Mouse (Mus musculus) intestine, embryonic 15.5 days (tissue): ENCODE measurements around the gene Malrd1. TPM values are rescaled to one million over a fixed set of nuclear protein-coding genes. Genes with fewer than 3 reads are reported as not detected.

Source experiments
- ATAC-seq: fragments of 200-750 bp; cut with Nextera tagmentation; 2 replicates; pipeline ENCODE4 v1.8.0; 2017; ENCODE audit warnings: moderate TSS enrichment, moderate library complexity
- H3K27ac ChIP-seq: fragments of 300-500 bp; sonication (generic); 2 replicates; pipeline ENCODE4 v1.5.1; 2015; ENCODE audit warnings: mild to moderate bottlenecking, inconsistent platforms
- H3K27me3 ChIP-seq: fragments of 300-500 bp; sonication (generic); replicated peaks from 2 replicates; pipeline ENCODE4 v1.6.1; 2015; ENCODE audit warnings: inconsistent platforms
- H3K36me3 ChIP-seq: fragments of 300-500 bp; sonication (generic); 2 replicates; pipeline ENCODE4 v1.6.1; 2015; ENCODE audit warnings: inconsistent platforms
- H3K4me1 ChIP-seq: fragments of 300-500 bp; sonication (generic); replicated peaks from 2 replicates; pipeline ENCODE4 v1.6.1; 2015; ENCODE audit warnings: inconsistent platforms
- H3K4me2 ChIP-seq: fragments of 300-500 bp; sonication (generic); replicated peaks from 2 replicates; pipeline ENCODE4 v1.6.1; 2015; ENCODE audit warnings: mild to moderate bottlenecking, inconsistent platforms
- H3K4me3 ChIP-seq: fragments of 300-500 bp; sonication (generic); replicated peaks from 2 replicates; pipeline ENCODE4 v1.5.1; 2015; ENCODE audit warnings: inconsistent platforms
- H3K9ac ChIP-seq: fragments of 300-500 bp; sonication (generic); 2 replicates; pipeline ENCODE4 v1.6.1; 2015; ENCODE audit warnings: inconsistent platforms
- H3K9me3 ChIP-seq: fragments of 300-500 bp; sonication (generic); 2 replicates; pipeline ENCODE4 v1.6.1; 2016; ENCODE audit warnings: inconsistent platforms
- WGBS: fragments of 180-500 bp; shearing (Covaris S2); methylation state at CpG from one replicate; pipeline ENCODE4 v1.1.7; 2015; 5-methylcytosine and 5-hydroxymethylcytosine counted together
- polyA plus RNA-seq: library from polyadenylated mRNA; unstranded; fragments of >200 nt; fragmentation: Nextera tagmentation; extraction: Ambion mirVana; gene quantifications from 2 replicates; pipeline ENCODE4 v1.2.1, GENCODE M21; 2015

Malrd1 gene
- polyA plus RNA-seq, 1 experiment from 2014 or later, result 1.1 TPM

GRCm38 (mm10) chr2:16110696-16111095 lies 584.4 kb downstream of the Malrd1 start:
- WGBS, result 56% methylated on average over 3 of the region's 3 CpGs
- ATAC-seq, result no peak
- H3K36me3 ChIP-seq, result no peaks in the 10 kb centered on the region

GRCm38 (mm10) chr2:16113333-16113732 lies 587.1 kb downstream of the Malrd1 start:
- WGBS, result 76% methylated on average over 2 of the region's 2 CpGs
- Histone ChIP-seq H3K4me3 (no peak overlapping the region), H3K4me2 (no peak overlapping the region), H3K27me3 (no peaks in the 10 kb centered on the region), H3K4me1 (no peaks in the 10 kb centered on the region), H3K27ac (no peak overlapping the region), H3K9ac (no peak overlapping the region), H3K36me3 (no peaks in the 10 kb centered on the region), H3K9me3 (no peaks in the 10 kb centered on the region)
- ATAC-seq, result no peak

More at GRCm38 (mm10) chr2:16110696-16111095, 584.4 kb downstream of the Malrd1 start:
- no peak overlapping the region for H3K4me3 ChIP-seq
- H3K4me2 ChIP-seq, result no peak overlapping the region
- H3K9ac ChIP-seq, result no peak overlapping the region
- no peaks in the 10 kb centered on the region for H3K4me1 ChIP-seq
- H3K9me3 ChIP-seq, result no peaks in the 10 kb centered on the region
- H3K27ac ChIP-seq, result no peak overlapping the region
- no peaks in the 10 kb centered on the region for H3K27me3 ChIP-seq

- no peaks in the 10 kb centered on the region for H3K4me1 ChIP-seq
- H3K9ac ChIP-seq, result no peak overlapping the region
- H3K4me3 ChIP-seq, result no peak overlapping the region
- peak; percentile 63 for ATAC-seq
- 43% methylated on average over 1 of the region's 1 CpGs for WGBS
- H3K27me3 ChIP-seq, result no peaks in the 10 kb centered on the region
- no peaks in the 10 kb centered on the region for H3K9me3 ChIP-seq
- H3K36me3 ChIP-seq, result no peaks in the 10 kb centered on the region
- no peak overlapping the region for H3K27ac ChIP-seq
- no peak overlapping the region for H3K4me2 ChIP-seq
Observed at GRCm38 (mm10) chr2:16147999-16148398, 621.7 kb downstream of the Malrd1 start.

GRCm38 (mm10) chr2:16152623-16153022 lies 626.3 kb downstream of the Malrd1 start:
- Histone ChIP-seq H3K4me2 (no peak overlapping the region), H3K4me3 (no peak overlapping the region), H3K27ac (no peak overlapping the region), H3K9me3 (no peaks in the 10 kb centered on the region), H3K36me3 (no peaks in the 10 kb centered on the region), H3K4me1 (no peaks in the 10 kb centered on the region), H3K9ac (no peak overlapping the region), H3K27me3 (no peaks in the 10 kb centered on the region)
- ATAC-seq, result no peak

GRCm38 (mm10) chr2:16163246-16163989 lies 637.1 kb downstream of the Malrd1 start:
- Histone ChIP-seq H3K9ac (no peak overlapping the region), H3K27ac (no peak overlapping the region), H3K4me2 (no peak overlapping the region), H3K4me3 (no peak overlapping the region), H3K27me3 (no peaks in the 10 kb centered on the region), H3K9me3 (no peaks in the 10 kb centered on the region), H3K4me1 (no peaks in the 10 kb centered on the region), H3K36me3 (no peaks in the 10 kb centered on the region)
- no peak for ATAC-seq
- 65% methylated on average over 5 of the region's 5 CpGs for WGBS

GRCm38 (mm10) chr2:16168611-16169010 lies 642.3 kb downstream of the Malrd1 start:
- Histone ChIP-seq H3K9ac (no peak overlapping the region), H3K9me3 (no peaks in the 10 kb centered on the region), H3K27ac (no peak overlapping the region), H3K4me1 (no peaks in the 10 kb centered on the region), H3K4me3 (no peak overlapping the region), H3K36me3 (no peaks in the 10 kb centered on the region), H3K27me3 (no peaks in the 10 kb centered on the region), H3K4me2 (no peak overlapping the region)
- 63% methylated on average over 2 of the region's 2 CpGs for WGBS
- no peak for ATAC-seq

- ATAC-seq, result no peak
- Histone ChIP-seq H3K36me3 (no peaks in the 10 kb centered on the region), H3K4me1 (no peaks in the 10 kb centered on the region), H3K9me3 (no peaks in the 10 kb centered on the region), H3K27ac (no peak overlapping the region), H3K4me3 (no peak overlapping the region), H3K27me3 (no peaks in the 10 kb centered on the region), H3K4me2 (no peak overlapping the region), H3K9ac (no peak overlapping the region)
Observed at GRCm38 (mm10) chr2:16172086-16172485, 645.8 kb downstream of the Malrd1 start.

- no peak overlapping the region for H3K27ac ChIP-seq
- H3K36me3 ChIP-seq, result no peaks in the 10 kb centered on the region
- ATAC-seq, result no peak
- no peak overlapping the region for H3K4me2 ChIP-seq
- WGBS, result 49% methylated on average over 2 of the region's 2 CpGs
- H3K9ac ChIP-seq, result no peak overlapping the region
- no peak overlapping the region for H3K4me3 ChIP-seq
- H3K27me3 ChIP-seq, result no peaks in the 10 kb centered on the region
- no peaks in the 10 kb centered on the region for H3K4me1 ChIP-seq
- no peaks in the 10 kb centered on the region for H3K9me3 ChIP-seq
Observed at GRCm38 (mm10) chr2:16173355-16173754, 647.1 kb downstream of the Malrd1 start.

GRCm38 (mm10) chr2:16182140-16182539 lies 655.9 kb downstream of the Malrd1 start:
- WGBS, result 74% methylated on average over 2 of the region's 2 CpGs
- no peaks in the 10 kb centered on the region for H3K4me1 ChIP-seq
- ATAC-seq, result no peak
- H3K36me3 ChIP-seq, result no peaks in the 10 kb centered on the region
- H3K27me3 ChIP-seq, result no peaks in the 10 kb centered on the region
- no peak overlapping the region for H3K4me2 ChIP-seq
- H3K9me3 ChIP-seq, result no peaks in the 10 kb centered on the region
- no peak overlapping the region for H3K9ac ChIP-seq
- no peak overlapping the region for H3K4me3 ChIP-seq
- H3K27ac ChIP-seq, result no peak overlapping the region

GRCm38 (mm10) chr2:16183158-16183557 lies 656.9 kb downstream of the Malrd1 start:
- ATAC-seq, result no peak

GRCm38 (mm10) chr2:16210016-16210415 lies 683.7 kb downstream of the Malrd1 start:
- Histone ChIP-seq H3K9ac (no peak overlapping the region), H3K27me3 (no peaks in the 10 kb centered on the region), H3K9me3 (no peaks in the 10 kb centered on the region), H3K36me3 (no peaks in the 10 kb centered on the region), H3K4me2 (no peak overlapping the region), H3K27ac (no peak overlapping the region), H3K4me1 (no peaks in the 10 kb centered on the region), H3K4me3 (no peak overlapping the region)
- ATAC-seq, result no peak
- WGBS, result 65% methylated on average over 2 of the region's 2 CpGs

More at GRCm38 (mm10) chr2:16183158-16183557, 656.9 kb downstream of the Malrd1 start:
- Histone ChIP-seq H3K4me2 (no peak overlapping the region), H3K9me3 (no peaks in the 10 kb centered on the region), H3K27ac (no peak overlapping the region), H3K27me3 (no peaks in the 10 kb centered on the region), H3K4me1 (no peaks in the 10 kb centered on the region), H3K4me3 (no peak overlapping the region), H3K36me3 (no peaks in the 10 kb centered on the region), H3K9ac (no peak overlapping the region)
- WGBS, result 84% methylated on average over 2 of the region's 2 CpGs

- Histone ChIP-seq H3K4me3 (no peak overlapping the region), H3K4me2 (no peak overlapping the region), H3K27me3 (no peaks in the 10 kb centered on the region), H3K36me3 (no peaks in the 10 kb centered on the region), H3K27ac (no peak overlapping the region), H3K9me3 (no peaks in the 10 kb centered on the region), H3K9ac (no peak overlapping the region), H3K4me1 (no peaks in the 10 kb centered on the region)
- ATAC-seq, result no peak
Observed at GRCm38 (mm10) chr2:16212752-16213151, 686.5 kb downstream of the Malrd1 start.

GRCm38 (mm10) chr2:16214111-16214510 lies 687.8 kb downstream of the Malrd1 start:
- Histone ChIP-seq H3K9me3 (no peaks in the 10 kb centered on the region), H3K27me3 (no peaks in the 10 kb centered on the region), H3K4me2 (no peak overlapping the region), H3K36me3 (no peaks in the 10 kb centered on the region), H3K9ac (no peak overlapping the region), H3K27ac (no peak overlapping the region), H3K4me3 (no peak overlapping the region), H3K4me1 (no peaks in the 10 kb centered on the region)
- no peak for ATAC-seq
- WGBS, result 77% methylated on average over 3 of the region's 3 CpGs
